Mouse (Mus musculus) layer of hippocampus, postnatal 36 days (tissue): ENCODE results near the gene Arl10. TPM values are rescaled to one million over a fixed set of nuclear protein-coding genes. Genes with fewer than 3 reads are reported as not detected.

Source experiments
- DNase-seq, 2 experiments: peaks; one replicate each; pipeline ENCODE4 v3.0.0; 2022
- total RNA-seq, 2 experiments: library from RNA; stranded (reverse); gene quantifications; 2 replicates each; pipeline ENCODE4 v1.2.3; 2021

Gene Arl10
- 10 to 100 TPM; 35.2 to 36.2 TPM for total RNA-seq

DNA sequence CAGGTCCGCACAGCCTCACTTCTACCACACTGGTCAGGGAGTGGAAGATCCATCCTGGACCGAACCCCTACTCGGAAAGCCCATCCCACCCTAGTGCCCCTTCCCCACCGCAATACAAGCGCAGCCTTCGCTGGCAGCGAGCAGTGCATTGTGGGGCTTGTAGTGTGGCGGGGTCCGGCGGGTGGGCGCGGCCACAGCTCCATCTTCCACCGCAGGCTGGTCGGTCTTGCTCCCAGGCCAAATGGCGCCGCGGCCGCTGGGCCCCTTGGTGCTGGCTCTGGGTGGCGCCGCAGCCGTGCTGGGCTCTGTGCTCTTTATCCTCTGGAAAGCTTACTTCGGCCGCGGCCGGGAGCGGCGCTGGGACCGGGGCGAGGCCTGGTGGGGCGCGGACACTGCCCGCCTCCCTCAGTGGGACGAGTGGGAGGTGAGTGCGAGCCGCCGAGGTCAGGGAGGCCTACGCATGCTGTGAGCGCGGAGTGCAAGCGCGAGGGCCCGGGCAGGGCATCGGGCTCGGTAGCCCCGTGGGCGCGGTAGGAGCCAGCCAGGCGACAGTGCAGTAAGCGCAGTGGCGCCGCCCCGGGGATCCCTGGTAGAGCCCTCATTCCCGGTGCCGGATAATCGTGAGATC is at the start of gene Arl10:
Gene Arl10 (plus strand): TSS at position 162 of the 628 bp plus-strand sequence.
- peak; percentile 80 for DNase-seq

DNA sequence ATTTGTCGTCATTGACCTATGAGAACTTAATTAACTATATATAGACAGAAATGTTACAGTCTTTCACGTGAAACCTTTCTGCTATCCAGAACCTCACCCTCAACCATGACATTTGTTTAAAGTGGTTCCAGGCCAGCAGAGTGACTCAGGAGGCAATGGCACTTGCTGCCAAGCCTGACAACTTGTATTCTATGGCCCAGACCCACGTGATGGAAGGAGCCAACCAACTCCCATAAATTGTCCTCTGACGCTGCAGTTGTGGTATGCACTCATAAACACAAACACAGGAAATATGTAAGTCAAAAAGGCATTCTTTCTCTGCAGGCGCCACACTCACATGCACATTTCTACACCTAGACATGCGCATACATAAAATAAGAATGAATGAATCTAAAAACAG is 47.7 kb upstream of the Arl10 start:
- no peak for DNase-seq

DNA sequence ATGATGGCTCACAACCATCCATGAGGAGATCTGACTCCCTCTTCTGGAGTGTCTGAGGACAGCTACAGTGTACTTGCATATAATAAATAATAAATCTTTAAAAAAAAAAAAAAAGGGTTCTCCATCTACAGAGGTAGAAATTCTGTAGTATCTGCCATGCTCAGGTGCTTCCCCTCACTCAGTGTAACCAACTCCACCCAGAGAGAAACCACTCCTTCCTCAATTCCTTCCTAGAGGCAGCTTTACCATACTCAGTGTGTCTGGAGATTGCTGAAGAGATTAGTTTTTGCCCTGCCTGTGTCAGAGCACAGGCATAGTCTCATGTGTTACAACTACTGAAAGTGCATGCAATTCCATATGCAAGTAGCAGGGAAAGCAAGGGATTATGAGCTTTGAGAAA is 42.7 kb upstream of the Arl10 start:
- DNase-seq = no peak

DNA sequence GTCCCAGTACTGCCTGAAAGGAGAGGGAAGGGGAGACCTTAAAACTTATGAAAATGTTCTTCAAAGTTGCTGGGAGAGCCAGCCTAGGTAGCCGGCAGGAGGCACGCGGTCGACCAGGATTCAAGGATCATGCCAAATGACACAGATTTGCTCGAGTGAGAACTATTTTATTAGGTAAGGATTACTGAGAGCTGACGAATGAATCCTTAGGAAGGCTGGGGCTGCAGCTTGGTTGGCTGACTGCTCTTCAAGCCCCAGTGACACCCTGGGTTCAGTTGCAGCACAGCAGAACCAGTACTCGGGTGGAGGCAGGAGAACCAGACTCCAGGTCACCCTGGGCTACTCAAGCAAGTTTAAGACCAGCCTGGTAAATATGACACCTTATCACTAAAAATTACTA is 26.8 kb upstream of the Arl10 start:
- no peak for DNase-seq

DNA sequence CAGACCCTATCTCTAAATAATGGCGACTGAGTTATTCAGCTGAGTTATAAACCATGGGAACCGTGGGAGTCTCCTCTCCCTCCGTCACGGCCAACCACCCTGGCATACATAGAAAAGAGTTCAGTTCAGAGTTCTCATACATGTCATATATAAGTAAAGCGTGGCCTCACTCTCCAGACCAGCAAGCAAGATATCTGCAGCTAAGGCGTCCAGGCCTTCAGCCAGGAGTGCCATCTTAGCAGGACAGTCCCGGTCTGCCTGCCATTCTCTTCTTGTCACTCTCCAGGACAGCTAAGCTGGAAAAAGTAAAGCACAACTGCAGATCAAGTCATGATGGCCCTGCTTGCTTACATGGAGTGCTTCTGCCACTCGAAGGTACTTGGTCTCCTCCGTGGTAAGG is 18.6 kb upstream of the Arl10 start:
- no peak for DNase-seq

DNA sequence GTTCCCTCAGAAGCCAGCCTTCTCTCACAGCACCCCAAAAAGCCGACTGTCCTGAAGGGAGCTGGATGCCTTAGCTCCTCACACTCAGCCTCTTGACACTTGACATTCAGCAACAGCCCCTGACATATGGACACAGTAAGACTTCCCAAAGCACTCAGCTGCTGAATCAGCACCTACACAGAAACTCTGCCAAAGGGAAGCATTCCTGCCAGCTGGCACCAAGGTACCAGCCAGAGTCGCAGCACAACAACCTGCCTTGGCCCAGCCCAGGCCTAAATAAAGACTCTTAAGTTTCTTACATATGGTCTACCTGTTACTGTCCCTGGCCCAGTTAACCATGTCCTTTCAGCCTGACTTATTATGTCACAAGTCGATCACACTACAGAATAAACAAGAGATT is 18.0 kb upstream of the Arl10 start:
- no peak for DNase-seq

DNA sequence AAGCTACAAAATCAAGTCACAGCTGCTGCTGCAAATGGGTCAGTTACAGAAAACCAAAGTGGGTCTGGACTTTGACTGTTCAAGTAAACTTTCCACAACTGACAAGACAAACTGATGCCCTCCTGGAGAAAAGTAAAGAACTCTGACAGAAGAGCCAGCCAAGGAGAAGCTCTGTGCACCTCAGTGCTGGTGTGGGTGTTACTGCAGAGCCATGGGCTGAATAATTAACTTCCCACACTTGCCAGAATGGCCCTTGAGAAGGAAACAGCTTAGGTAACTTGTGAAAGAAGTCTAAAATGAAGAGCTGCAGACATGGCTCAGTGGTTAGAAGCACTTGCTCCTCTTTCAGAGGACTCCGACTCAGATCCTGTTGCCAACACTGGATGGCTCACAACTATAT is 17.2 kb upstream of the Arl10 start:
- DNase-seq = no peak

DNA sequence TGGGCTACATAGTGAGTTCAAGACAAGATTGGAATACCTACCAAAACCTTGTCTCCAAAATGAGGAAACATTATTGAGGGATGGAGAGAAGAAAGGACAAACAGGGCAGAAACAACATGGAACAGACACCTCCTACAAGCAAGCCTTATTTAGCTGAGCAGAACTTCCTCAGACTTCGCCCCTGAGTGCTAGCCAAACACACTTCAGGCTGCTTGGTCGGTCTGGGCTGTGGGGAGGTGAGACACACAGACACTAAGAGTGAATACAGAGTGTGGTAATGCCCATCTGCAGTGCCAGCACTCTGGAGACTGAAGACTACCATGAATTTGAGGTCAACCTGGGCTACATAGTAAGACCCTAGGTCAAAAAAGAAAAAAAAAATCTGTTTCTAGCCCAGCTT is 15.2 kb upstream of the Arl10 start:
- no peak for DNase-seq

DNA sequence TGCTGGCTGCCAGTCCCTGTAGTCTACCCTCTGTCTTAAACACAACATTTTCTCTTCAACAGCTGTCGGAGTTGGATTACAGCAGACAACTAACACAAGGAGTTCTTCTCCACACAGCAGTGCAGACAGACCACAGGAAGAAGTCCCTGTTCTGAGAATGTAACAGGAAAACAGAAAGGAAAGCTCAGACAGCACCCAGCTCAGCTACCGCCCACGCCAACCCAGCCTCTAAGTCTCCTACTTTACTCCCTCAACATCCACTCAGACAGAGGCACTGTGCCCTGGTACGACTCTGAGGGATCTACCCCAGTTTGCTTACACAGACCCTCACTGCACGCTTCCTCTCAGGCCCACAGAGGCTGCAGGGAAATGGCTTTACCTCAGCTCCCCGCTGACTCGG is 14.2 kb upstream of the Arl10 start:
- DNase-seq = no peak

DNA sequence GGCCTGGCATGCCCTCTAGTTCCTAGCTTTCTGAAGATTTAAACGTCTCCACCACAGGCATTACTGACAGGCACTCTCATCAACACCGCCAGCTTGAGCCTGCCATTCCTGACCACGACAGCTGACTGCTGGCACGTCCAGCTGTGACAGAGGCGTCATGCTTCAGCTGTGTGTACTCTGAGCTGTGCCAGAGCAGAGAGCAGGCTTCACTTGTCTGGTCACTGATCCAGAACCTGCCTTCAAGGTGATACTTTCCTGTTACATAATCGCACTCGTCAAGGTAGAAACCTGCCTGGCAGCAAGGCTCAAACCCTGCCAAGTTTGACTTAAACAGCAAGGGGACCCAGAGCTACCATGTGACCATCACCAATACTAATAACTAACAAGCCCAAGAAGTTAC is 12.3 kb upstream of the Arl10 start:
- no peak for DNase-seq

DNA sequence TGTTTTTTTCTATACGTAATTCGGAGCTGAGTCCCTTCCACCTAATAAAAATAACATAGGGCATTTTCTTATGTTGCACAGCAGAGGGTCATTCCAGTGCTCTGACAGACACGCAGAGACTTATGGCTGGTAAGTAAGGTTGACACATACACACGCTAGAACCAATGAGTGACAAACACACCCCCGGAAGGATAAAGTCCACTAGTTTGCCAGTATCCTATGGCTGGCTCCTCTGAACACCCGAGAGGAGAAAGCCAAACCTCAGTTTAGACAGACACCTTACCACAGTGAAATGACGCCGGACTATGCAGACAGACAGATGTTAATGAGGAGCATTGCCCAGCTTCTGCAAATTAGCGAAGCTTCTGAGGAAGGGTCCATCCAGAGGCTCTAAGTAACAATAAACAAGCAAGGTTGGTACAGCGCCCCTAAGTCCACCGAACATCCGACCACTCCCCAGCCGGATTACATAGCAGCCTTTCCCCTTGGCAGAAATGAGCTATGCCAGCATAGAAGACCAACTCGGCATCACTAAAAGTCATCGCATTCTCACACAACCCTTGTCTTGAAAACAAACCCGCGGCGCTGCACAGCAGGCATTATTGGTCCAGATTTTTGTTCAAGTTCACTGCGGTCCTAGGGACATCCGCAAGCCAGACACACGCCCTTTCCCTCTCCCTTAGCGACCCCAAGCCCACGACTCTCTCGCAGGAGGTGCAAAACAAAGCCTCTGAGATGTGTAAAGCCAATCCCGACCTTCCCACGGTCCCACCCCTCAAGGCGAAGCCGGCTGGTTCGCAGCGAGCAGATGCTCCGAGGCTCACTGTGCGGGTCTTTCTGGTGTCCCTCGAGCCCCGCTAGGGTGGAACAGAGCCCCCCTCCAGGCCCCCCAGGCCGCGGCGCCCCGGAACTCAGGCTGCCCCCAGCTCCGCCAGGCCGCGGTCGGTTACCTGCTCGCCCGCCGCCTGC is 10.3 kb upstream of the Arl10 start:
- no peak for DNase-seq

DNA sequence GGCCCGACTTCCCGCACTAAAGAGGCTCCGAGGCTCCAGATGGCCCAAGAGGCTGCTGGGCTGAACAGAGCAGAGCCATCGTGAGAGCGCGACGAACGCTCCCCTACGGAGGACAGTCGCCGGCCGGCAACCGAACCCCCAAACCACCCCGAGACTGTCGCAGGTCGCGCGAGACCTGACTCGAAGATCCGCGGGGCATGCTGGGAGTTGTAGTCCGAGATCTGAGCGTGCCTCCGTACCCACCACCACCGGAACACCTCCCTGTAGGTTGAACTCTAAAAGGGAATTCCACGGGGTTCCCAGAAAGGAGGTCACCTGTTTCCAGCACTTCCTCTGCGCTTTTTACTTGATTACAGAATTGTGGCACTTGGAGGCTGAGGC is 9.6 kb upstream of the Arl10 start, which contains the start of gene 4833439L19Rik:
Gene 4833439L19Rik (minus strand): TSS at position 235 of the 381 bp plus-strand sequence.
- DNase-seq = peak; percentile 93 to 94

DNA sequence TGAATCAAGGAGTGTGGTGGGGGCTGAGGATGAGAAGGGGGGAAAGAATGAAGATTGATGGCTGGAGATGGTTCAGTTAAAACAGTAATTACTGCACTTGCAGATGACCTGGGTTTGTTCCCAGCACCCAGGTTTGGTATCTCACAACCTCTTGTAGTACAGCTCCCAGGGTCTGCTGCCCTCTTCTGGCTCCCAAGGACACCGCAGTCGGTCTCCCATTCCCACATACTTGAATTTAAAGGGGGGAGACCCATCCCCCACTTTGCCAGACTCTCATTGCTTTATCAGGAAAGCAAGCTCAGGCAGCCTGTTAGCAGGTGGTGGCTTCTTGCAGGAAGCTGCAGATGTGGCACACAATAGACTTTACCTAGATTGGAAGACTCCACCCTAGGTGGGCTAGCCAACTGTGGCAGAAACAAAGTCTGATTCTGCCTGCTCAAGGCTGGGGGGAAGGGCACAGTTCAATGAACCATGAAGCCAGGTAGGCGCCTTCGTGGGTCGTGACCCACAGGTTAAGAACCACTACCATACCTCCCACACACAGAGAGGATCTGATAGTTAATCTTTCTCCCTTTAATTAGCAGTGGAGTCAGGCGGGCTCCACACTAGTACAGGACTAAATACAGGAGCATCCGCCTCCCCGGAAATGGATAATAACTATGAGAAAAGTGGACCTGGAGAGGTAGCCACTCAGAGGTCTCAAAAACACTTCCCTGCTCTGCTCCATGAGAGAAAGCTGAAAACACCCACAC is 9.0 kb upstream of the Arl10 start:
- DNase-seq = peak in 1 of 2 experiments; percentile 34

DNA sequence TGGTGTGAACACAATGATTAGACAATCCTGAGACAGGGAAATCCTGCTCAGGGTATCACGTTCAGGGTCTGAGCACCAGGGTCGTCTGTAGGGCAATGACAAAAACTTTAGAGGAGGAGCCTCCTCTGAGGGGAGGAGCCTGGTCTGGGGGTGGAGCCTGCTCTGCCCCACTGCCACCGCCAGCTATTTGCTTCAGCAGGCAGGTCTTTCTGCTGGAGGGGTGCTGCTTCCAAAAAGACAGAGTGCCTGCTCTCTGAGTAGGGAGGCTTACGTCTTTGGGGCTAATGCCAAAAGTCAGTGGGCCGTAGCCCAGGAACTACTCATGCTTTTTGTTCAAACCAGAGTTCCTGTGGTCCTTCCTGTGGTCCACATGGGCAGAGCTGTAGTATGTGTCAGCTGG is 6.4 kb upstream of the Arl10 start:
- no peak for DNase-seq

DNA sequence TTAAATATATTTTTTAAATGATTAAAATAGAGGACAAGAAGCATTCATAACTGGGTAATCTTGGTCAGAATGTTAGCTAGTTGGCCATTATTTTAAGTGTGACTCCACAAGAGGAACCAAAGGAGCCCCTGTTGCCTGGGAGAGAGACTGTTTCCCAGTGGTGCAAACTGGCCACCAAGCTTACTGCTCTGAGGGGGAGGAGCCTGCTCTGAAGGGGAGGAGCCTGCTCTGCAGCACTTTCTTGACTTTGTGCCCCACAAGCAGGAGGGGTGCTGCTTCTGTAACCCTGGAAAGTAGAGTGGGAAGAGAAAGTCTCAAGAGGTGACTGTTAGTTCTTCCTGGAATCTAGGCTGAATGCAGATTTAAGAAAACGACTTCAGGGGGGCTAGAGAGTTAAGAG is 5.5 kb upstream of the Arl10 start:
- no peak for DNase-seq

DNA sequence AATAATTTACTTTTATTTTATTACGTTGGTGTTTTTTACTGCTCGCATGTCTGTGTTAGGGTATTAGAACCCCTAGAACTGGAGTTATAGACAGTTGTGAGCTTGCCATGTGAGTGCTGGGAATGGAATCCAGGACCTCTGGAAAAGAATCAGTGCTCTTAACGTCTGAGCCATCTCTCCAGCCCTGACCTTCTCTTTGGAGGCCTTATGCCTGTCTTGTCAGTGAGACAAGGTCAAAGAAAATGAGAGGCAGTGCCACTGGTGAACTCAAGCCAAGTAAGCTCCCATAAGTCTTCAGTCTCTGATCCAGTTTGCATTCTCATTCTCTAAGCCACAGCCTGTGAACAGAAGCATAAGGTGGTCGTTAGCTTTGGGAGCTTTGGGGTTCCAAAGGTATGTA is 4.1 kb upstream of the Arl10 start:
- DNase-seq = no peak

DNA sequence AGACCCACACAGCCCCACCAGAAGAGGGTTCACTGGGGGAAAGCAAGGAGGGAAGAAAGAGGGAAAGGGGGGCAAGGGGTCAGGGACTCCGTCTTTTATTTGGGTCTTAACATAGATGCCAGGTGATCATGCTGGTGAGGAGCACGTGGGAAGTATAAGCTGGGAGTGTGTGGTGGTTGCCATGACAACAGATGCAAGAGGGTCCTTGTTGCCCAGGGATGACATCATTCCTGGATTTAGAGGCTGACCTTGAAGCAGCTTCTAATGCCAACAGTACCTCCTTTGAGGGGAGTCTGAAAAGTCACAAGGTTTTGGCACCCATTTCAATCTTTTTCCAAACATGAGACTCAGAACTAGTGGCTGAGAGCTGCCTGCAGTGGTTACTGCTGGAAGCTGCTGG is 3.2 kb upstream of the Arl10 start:
- no peak for DNase-seq

DNA sequence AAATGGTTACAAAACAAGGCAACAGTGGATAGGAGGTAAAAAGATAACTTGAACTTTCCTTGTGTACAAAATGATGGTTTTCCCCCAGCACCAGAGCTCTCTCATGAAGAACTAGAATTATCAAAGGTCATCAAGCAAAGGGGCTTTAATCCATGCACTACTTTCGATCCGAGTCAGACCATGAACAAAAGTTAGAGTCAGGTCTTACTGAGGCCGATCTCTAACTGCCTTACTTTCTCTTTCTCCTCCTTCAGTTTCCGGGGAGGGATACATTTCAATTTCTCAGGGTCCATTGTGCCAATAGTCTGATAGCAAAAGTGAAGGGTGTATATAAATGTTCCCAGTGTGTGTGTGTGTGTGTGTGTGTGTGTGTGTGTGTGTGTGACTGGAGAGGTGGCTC is 2.2 kb upstream of the Arl10 start:
- no peak for DNase-seq

DNA sequence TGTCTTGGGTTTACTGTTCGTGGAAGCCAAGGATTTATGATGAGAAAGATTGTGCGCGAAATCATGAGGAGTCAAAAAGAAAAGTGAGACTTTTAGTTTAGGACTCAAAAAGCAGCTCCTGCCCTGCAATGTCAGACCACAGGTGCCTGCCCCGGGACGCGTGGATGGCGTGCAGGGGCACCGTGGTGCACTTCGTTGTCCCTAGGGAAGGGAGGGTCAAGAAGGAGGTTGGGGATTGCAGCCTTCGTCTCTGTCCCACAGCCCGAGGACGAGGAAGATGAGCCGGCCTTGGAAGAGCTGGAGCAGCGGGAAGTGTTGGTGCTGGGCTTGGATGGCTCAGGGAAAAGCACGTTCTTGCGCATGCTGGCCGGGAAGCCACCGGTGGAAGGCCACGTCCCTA is 674 bp downstream of the Arl10 start:
- DNase-seq = no peak

DNA sequence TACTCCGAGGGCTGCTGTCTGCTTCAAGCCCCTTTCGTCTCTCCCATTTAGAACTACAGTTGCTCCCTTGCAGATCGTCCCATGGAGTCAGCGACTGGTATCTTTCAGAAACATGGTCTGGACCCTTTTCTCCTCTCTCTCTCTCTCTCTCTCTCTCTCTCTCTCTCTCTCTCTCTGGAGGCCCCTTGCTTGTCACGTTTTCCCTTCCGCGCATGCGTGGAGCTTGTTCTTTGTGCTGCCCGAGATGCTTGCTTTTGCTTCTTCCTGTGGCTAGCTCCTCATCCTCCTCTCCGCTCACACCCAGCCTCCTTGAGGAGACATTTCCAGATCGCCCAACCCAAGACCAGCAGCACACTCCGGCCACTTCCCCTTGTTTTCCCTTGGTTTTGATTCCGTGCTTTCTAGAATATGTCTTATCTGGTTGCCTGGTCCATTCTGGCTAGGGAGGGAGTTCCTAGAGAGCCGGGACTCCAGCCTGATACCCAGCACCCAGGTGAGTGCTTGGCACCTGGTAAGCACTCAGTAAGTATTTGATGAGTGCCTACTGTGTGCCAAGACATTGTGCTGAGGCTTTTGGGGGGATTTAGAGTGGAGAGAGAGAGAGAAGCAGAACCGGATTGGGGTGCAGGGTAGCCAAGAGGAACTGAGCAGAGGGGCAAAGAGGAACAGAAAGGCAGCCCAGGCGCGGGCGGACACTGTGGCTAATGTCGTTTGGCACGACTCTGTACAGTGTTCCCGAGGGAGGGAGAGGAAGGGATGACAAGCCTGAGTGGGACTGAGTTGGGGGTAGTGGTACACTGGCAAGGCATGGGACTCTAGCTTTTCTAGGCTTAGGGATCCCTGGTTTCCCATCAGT is 3.1 kb downstream of the Arl10 start:
- DNase-seq = no peak

DNA sequence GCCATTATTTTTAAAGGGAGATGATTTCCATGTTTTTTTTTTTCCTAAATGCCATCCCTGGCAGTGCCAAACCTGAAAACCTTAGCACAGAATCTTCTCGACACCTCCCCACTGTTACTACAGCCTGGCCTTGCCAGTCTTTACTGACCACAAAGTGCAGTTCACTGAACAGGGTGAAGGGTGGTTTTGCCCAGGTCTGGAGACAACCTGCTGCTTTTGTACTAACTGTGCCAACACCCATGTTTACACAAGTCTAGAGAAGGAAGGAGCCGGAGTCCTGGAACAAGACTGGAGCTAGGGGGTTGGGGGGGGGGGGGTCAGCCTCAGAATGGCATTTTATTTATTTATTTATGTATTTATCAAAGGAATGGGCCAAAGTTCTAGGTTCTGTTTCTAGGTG is 6.6 kb downstream of the Arl10 start:
- no peak for DNase-seq

DNA sequence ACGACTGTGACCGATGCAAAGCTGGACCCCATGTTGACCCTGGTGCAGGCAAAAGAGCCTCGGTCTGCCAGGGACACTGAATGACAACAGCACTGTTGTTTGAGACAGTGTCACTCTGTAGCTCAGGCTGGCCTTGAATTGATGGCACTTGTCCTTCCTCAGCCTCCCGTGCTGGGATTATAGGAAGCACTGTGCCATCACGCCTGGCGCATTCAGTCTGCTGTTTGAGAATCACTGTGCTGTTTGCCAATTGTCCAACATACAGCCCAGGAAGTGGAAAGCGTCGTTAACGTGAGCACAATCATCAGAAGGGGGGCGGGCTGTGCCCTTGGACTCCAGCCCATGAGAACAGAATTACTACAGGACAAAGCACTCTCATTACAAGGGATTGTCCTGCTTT is 7.3 kb downstream of the Arl10 start:
- DNase-seq = peak; percentile 19 to 29
